Mouse (Mus musculus) lung, postnatal 36 days (tissue): ENCODE measurements around the gene Wnk4.

Source experiments
- DNase-seq: peaks from one replicate; pipeline ENCODE4 v3.0.0; 2022; ENCODE audit warnings: mixed read lengths

Gene Wnk4

DNA sequence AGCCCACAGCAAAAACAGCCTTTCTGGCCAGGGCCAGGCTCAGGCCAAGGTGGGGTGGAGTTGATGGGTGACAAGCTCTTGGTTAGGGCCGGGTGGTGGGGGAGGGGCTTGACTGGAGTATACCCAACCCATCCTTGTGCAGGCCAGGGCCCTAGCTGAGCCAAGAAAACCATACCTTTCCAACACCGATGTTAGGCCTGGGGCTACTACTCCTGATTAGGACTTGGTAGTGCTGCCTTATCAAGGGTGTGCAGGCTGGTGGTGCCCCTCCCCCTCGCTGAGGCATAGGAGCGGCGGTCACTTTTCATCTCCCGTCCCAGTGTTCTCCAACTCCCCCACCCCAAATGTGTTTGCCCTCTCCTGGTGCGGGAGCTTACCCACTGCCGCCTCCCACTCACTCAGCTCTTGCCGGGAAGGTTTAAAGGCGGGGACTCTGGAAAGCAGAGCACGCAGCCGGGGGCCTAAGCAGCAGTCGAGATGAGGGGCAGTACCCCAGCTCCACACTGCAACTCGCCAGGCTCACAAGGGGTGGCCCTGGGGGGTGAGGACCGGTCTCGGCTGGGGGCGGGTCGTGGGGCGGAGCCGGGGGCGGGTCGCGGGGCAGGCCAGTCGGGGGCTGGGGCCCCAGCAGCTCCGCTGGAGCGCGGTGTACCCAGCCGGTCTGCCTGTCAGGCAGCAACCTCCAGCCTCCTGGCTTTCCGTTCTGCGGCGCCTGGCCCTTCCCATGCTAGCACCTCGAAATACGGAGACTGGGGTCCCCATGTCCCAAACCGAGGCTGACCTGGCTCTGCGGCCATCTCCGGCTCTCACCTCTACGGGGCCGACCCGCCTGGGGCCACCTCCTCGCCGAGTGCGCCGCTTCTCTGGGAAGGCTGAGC, at the start of gene Wnk4:
TSS of gene Wnk4 (plus strand) at position 620 of the 878 bp plus-strand sequence.
- DNase-seq: peak; percentile 58

DNA sequence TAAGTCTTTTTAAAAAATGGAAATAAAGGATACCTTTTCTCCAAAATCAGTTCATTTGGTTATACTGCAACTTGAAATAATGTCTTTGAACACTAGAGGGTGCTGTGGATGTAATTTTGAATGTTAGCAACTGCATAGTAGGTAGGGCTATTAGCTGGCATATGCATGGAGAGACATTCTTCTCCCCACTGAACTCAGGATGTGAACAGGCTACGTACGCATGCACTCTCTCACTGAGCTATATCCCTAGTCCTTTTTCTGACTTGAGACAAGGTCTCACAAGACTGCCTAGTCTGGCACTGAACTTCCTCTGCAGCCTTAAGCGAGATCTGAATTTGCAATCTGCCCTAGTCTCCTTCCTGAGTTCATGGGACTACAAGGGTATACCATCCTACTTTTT, 48.4 kb upstream of the Wnk4 start:
- DNase-seq: peak; percentile 91

DNA sequence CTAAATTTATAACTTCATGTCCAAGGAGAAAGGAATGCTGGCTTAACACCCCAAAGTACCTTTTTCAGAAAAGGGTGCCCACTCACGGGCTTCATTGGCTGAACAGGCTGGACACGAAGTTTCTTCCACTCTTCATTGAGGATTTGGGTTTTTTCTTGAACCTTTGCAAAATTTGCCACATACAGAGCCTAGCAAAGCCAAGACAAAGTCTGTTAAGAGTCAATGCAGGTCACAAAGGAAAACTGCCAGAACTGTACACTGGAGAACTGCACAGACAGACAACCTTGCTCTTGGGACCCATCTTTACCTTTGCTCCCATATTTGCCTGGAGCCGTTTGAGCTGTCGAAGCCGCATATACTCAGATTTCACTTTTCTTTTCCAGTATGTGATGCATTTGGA, 43.4 kb upstream of the Wnk4 start:
- DNase-seq: no peak

DNA sequence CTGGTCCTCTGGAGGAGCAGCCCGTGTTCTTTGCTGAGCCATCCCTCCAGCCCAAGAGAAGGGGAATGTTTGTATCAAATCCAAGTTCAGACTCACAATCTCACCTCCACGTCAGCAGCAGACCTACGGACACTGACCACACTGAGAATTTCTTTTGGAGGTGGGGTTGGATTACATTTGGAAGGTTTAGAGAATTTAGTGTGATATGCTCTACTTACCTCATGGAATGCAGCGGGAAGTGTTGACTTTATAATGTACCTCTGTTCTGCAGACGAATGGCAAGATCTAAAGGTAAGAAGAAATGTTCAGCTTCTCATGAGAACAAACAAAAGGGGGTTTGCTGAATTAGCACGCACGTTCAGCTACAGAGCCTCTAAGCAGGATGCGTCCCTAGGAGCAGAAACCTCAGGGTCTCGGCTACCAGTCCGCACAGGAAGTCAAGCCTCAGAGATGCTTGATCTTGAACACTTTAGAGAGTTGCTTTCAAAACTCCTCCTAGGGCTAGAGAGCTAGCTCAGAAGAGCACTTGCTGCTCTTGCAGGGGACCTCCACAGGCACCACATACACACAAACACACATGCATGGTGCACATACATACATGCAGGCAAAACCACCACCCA, 41.8 kb upstream of the Wnk4 start:
- no peak for DNase-seq

DNA sequence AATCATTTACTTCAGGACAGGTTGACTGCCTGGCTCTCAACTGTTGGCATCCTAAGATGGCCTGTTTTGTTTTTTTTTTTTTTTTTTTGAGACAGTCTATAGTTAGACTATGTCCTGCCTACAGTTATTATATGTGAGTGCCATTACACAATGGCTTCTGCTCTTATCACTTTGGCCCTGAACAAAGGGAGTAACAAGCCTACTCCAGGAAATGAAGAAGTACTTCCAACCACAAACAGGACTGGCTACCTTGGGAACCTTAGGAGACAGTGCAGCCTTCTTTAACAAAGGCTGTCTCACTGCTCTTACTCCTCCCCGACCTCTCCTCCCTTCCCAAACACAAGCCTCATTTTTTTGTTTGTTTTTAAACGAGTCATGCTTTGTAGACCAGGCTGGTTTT, 39.5 kb upstream of the Wnk4 start:
- no peak for DNase-seq

DNA sequence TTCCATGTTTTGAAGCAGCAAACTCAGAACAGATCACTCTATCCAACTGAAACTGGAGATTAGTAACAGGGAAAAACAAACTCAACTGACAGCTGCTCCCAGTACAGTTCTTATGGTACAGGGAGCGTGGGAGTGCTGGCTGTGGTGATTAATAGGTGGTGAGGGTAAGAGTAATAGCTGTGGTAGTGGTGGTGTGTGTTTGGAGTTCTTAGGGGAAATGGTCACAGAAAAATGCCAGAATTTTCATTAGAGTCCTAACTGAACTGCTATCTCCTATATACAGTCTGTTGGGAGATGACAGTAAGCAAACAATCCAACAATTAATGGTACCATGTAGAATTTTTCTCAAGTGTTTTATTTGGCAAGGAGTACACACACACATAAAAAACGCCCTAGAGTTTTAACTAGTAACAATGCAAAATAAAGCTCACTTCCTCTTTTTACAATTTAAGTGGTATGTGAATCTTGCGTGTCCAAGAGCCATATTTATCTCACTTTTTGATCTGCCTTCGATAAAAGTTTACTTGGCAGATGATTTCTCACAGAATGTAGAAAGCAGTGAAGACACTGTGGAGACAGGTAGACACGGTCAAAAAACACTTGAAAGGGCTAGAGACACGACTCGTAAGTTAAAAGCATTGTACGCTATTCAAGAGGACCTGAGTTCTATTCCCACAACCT, 38.9 kb upstream of the Wnk4 start:
- DNase-seq: no peak

DNA sequence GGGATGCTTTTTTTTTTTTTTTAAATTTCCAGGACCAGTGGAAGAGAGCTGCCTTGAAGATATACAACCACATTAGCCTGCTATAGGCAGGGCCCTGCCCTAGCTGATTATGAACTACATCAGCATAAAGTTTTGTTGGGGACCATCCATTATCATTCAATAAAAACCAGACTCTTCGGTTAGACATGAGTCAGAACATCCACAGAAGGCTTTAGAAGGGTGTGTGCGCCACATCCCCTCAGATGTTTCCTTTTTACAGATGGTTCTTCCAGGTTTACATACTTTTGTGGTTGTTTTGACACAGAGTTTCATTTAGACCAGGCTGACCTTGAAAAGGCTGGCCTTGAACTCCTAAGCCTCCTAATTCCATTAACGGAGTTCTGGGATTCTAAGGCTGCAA, 36.0 kb upstream of the Wnk4 start:
- DNase-seq: no peak

DNA sequence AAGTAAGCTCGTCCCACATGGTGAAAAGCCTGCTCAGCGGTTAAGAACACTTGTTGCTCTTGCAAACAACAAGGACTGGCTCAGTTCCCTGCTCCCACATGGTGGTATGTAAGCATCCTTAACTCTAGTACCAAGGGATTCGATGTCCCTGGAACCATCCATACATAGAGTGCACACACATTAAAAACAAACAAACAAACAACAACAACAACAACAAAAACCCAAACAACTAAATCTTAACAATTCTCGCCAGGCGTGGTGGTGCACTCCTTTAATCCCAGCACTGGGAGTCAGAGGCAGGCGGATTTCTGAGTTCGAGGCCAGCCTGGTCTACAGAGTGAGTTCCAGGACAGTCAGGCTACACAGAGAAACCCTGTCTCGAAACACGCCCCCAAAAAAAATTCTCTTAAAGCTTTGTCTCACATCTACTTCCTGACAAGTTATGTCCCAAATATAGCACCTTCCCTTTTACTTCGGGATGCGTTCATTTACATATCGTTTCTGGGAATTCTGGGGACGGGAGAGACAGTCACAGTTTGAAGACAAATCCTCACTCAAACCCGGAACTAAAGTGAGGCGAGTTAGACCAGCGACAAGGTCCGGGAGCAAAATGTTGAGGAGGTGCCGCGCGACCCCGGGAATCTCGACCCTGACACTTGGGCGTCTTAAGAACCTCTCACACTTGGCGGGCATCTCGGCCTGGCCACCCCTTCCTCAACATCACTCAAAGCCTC, 34.9 kb upstream of the Wnk4 start:
- DNase-seq: peak; percentile 39

DNA sequence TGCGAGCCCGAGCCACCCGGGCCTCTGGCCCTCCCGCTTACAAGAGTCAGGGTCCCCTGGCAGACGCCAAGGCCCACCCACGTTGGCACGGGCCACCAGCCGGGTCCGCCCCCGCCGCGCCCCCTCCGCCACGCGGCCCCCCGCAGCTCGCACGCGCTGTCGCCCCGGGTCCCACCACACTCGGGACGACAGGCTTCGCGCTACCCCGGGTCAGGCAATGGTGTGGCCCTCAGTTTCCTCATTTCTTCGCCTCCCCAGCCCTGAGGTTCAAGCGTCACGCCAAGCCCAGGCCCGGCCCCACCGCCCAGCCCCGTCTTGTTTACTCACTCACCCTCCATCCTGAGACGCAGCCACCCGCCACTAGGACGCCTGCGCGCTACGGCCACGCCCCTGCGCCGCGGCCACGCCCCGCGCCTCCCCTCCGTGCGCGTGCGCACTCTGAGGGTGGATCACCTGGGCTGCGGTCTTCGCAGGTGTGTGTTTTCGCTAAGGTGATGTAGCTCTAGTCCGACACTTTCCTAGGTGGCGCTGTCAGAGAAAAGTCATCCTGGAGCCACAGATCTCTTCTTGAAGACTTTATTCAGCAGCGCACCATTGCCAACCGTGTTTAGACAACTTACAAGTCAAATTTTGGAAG, 34.2 kb upstream of the Wnk4 start, which contains the start of gene Ezh1:
TSS of gene Ezh1 (minus strand) at position 399 of the 637 bp plus-strand sequence.
- peak; percentile 95 for DNase-seq

DNA sequence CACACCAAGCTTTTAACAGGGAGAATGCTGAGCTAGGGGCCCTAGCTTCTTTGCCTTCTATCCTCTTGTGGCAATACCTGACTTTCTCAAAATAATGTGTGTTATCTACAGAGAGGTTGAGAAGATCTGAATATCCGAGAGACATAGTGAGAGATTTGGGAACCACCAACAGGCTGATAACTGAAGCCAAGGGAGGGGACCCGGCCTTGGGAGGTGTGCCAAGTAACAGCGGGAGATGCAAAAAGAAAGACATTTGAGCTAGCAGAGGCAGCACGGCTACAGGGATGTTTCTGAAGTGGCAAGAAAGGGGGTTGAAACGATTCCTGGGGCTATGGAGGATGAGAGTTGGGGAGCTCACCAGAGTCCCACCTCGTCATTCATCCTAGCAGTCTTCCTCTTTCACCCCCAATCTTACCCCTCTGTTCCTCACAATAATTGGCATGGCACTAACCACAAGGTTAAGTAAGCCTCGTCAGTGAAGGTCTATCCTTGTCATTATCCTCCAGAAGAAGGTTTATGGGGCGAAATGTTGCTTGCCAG, 30.9 kb upstream of the Wnk4 start:
- DNase-seq: peak; percentile 61

DNA sequence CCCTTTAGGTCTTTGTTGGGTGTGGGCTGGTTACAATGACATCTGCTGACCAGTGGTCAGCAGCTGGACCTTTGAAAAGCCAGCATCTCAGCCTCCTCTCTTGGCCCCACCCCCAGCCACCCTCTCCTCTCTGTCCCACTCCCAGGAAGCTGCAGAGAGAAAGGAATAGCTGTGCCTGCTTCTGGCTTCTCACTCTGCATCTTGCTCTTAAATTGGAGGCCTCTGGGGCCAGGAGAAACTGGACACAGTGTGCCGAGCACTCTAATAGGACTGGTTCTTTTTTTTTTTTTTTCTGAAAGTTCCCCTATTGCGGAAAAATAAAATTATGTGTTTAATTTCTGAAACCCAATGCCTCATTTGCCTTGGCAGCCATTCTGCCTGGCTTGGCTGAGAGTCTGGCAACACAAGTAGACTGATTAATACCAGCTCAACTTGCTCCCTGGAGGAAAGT, 30.3 kb upstream of the Wnk4 start:
- peak; percentile 73 for DNase-seq

DNA sequence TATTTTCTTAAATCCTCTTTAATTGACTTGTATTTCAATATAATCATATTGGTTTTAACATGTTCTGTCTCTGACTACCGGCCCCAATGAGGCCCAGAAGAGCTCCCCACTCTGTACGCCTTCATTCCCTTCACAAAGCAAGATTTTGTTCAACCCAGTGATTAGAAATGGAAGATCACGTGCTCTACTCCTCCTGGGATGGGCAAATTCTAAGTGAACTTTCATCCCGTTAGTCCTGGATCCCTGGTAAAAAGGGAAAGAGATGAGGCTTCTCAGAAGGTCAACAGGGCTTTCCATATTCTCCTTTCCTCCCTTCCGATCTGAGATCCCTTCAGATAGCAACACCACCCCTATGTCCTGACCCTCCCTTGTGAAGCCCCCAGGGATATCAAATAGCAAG, 29.8 kb upstream of the Wnk4 start:
- no peak for DNase-seq

DNA sequence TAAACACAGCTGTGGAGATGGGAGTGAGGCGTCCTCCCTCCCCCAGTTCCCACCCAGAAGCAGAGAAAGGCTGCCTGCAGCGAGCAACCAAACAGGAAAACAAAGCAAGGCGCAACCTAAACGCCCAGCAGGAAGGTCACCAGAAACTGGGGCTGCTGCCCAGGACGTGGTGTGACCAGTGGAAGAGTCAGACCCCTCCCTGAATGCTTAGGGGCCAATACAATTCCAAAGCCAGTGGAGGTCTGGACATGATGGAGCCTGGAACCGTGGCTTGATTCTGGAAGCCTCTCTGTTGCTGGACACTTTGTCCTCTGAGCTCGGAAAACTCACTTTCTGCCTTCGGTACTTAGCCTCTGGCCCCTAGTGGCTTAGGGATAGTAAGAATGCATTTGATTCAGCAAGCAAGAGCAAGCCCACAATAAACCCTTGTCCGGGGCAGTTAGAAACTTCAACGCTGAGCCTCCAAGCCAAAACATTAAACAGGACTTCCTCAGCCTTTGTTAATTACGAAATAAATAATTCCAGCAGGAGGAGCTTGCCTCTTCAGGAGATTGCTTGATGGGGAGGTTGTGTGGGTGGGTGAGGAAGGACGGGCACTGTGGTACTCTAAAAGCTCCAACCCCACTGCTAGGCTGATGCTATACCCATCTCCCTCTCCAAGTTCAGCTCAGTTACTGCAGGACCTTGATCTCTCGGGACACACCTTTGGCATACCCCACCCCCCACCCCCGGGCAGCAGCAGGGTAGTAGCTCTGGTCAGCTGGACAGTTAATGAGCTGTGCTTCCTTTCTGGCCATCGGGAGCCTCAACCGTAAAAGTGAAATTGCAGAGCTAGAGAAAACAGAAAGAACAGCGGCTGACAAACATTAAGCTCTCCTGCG, 29.1 kb upstream of the Wnk4 start:
- peak; percentile 91 for DNase-seq

DNA sequence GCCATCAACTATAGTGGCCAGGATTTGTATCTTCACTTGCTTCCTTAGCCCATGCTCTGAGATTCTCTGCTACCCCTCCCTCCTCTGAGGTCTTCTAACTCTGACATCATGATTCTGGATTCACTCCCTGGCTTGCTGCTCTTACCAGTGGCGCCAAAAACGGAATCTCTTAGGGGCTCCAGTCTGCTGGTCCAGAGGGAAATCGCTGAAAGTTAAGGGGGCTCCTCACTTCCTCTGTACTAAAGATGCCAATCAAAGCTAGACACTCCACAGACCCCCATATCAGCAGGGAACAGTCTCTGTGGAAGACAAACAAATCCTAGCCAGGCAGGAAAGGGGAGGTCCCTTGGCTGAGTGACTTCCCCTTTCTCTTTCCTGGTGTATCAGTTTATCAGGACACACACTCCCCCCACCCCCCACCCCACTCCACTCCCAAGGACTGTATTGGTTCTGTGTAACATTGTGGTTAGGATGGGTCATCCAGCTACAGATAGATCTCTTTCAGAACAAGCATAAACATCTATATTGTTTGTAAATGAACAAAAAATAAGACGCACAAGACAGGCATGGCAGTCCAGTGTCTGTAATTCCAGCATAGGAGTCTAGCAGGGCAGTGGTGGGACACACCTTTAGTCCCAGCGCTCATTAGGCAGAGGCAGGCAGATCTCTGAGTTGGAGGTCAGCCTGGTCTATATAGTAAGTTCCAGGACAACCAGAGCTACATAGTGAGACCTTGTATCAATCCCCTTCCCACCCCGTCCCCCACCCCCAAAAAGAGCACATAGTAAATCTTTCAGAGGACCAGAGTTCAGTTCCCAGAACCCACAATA, 28.1 kb upstream of the Wnk4 start:
- peak; percentile 88 for DNase-seq

DNA sequence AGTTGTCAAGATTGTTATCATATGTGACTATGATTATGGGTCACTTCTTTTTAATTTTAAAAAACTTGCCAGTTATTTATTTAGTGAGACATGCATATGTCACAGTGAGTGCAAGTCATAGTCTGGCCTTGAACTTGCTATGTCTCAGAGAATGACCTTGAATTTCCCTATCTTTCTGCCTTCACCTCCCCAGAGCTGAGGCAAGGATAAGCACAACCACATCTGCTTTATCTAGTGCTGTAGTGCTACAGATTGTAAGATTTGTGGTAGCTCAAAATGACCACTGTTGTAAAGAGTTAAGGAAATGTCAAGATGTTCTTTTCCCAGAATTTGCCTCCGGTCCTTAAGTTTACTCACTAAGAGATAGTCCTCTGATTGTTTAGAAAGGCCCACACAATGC, 27.1 kb upstream of the Wnk4 start:
- DNase-seq: no peak

DNA sequence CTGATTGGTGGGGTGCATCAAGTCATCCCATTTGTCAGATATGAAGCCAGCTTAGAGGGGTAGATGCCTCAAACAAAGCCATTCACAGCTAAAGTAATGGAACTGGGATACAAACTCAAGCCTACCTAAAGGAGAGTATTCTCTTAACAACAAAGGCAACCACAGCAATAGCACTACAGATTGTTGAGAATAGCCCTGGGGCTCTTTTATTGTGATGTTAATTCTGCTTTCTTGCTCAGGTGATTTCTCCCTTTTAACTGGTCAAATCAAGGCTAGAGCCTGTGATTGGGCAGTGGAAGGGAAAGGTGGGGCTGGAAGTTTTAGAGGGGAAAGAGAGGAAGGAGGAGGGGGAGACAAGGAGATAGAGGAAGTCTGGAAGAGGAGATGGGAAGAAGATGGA, 26.2 kb upstream of the Wnk4 start:
- DNase-seq: no peak

DNA sequence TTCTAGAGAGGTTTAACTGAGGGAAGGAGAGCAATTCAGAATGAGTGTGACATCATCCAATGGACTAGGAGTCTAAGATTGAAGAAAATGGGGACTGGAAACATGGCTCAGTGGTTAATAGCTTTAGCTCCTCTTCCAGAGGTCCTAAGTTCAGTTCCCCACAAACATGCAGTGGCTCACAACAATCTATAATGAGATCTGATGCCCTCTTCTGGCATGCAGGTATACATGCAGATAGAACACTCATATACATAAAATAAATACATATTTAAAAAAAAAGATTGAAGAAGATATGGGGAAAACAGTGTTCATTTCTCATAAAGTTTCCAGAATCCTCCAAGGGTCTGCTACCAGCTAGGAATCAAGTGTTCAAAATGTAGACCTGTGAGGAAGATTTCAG, 24.9 kb upstream of the Wnk4 start:
- DNase-seq: no peak

DNA sequence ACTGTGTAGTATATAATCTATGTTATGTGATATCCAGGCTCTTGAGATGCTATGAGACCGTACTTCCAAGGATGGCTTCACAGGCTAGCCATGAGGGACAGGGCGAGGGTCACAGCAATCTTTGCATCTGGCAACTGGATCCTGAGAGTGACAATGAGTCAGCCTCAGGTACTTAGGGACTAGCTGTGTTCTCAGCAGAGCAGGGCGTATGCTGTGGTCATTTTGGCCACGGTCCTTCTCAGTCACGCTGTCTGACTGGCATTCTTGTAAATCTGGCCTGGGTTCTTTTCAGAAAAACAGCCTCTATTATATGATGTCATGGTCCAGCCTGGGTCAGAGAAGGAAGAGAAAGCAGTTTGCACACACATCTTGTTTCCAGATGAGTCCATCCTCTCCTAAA, 23.6 kb upstream of the Wnk4 start:
- DNase-seq: no peak

DNA sequence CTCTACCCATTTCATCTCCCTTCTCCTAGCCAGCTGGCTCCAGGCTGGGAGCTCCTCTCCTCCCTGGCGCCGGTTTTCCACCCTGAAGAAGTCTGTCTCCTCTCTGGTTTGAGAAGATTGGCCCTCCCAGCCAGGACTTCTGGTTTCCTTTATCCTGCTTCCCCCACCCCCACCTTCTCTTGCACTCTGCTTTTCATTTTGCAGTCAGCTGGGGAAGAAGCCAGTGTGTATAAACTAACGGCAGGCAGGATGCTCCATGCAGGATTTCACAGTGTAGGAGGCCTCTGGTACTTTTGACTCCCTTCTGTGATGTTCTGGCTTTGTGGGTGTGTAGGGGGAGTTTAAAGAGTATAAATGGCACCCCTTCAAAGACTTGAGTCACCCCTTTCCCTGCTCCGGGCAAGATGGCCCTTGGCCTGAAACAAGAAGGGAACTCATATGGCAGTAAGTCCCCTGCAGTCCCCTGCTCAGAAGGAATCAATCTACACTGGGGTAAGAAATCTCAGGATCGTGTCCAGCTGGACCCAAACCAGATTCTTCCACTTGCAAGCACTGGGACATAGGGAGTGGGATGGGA, 22.2 kb upstream of the Wnk4 start:
- peak; percentile 48 for DNase-seq

DNA sequence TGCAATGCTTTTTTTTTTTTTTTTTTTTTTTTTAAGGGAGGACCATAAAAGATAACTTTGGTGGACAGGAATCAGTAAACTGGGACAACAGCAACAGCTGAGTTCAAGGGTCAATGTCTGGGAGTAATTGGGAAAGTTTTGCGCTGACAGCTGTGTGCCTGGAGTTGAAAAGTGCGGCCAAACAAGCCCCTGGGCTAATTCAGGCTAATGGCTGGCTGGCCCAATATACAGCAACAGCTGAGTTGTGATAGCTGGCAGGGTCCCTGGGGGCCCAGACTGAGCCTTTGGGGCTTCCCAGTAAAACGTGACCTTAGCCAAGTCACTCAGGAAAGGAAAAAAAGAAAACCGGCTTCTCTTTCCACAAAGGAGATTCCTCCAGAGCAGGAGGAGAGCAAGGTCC, 15.3 kb upstream of the Wnk4 start:
- DNase-seq: no peak
